Mouse (Mus musculus) urinary bladder, postnatal 25 days (tissue): ENCODE results near the gene Tnfsf13b.

Experiments used
- DNase-seq: peaks from one replicate; pipeline ENCODE4 v3.0.0; 2022; ENCODE audit warnings: low spot score

The Tnfsf13b gene

GRCm38 (mm10) chr8:10045743-10046142 lies 39.5 kb downstream of the Tnfsf13b start:
- DNase-seq, result no peak

GRCm38 (mm10) chr8:10049162-10049561 lies 42.9 kb downstream of the Tnfsf13b start:
- no peak for DNase-seq

GRCm38 (mm10) chr8:10051576-10051975 lies 45.3 kb downstream of the Tnfsf13b start:
- DNase-seq, result no peak

GRCm38 (mm10) chr8:10053571-10053990 lies 47.3 kb downstream of the Tnfsf13b start:
- no peak for DNase-seq

- DNase-seq, result no peak
Observed at GRCm38 (mm10) chr8:10061001-10061400, 54.7 kb downstream of the Tnfsf13b start.

- no peak for DNase-seq
Observed at GRCm38 (mm10) chr8:10066906-10067305, 60.6 kb downstream of the Tnfsf13b start.

GRCm38 (mm10) chr8:10067775-10068174 lies 61.5 kb downstream of the Tnfsf13b start:
- no peak for DNase-seq

- no peak for DNase-seq
Observed at GRCm38 (mm10) chr8:10072347-10072746, 66.1 kb downstream of the Tnfsf13b start.
